Mouse (Mus musculus) intestine, embryonic 14.5 days (tissue): ENCODE data around the gene Clint1. TPM values are rescaled to one million over a fixed set of nuclear protein-coding genes. Genes with fewer than 3 reads are reported as not detected.
"Not testable (repeated sequence)": the region's sequence is repeated elsewhere in the genome, so short reads cannot be mapped to it uniquely, and the experiment has no call there.

ENCODE experiments used
- ATAC-seq: fragments of 200-750 bp; cut with Nextera tagmentation; replicated peaks from 2 replicates; pipeline ENCODE4 v1.8.0; 2017; ENCODE audit warnings: low read depth, moderate number of reproducible peaks, moderate TSS enrichment, moderate library complexity; ENCODE audit not compliant: low FRiP score, low TSS enrichment
- DNase-seq: peaks from one replicate; pipeline ENCODE4 v3.0.0-alpha.2; 2018; ENCODE audit warnings: low spot score
- H3K27ac ChIP-seq: fragments of 300-500 bp; sonication (generic); 2 replicates; pipeline ENCODE4 v1.5.1; 2014; ENCODE audit warnings: low read depth, mild to moderate bottlenecking, control low read depth
- H3K27me3 ChIP-seq: fragments of 300-500 bp; sonication (generic); replicated peaks from 2 replicates; pipeline ENCODE4 v1.6.1; 2014; ENCODE audit warnings: low read length, control low read depth; ENCODE audit not compliant: control insufficient read depth, insufficient read depth
- H3K36me3 ChIP-seq: fragments of 300-500 bp; sonication (generic); 2 replicates; pipeline ENCODE4 v1.6.1; 2014; ENCODE audit warnings: low read length, control low read depth; ENCODE audit not compliant: control insufficient read depth, insufficient read depth
- H3K4me1 ChIP-seq: fragments of 300-500 bp; sonication (generic); replicated peaks from 2 replicates; pipeline ENCODE4 v1.6.1; 2014; ENCODE audit warnings: low read length, control low read depth, mixed read lengths; ENCODE audit not compliant: control insufficient read depth, insufficient read depth
- H3K4me2 ChIP-seq: fragments of 300-500 bp; sonication (generic); 2 replicates; pipeline ENCODE4 v1.6.1; 2014; ENCODE audit warnings: low read length
- H3K4me3 ChIP-seq: fragments of 300-500 bp; sonication (generic); 2 replicates; pipeline ENCODE4 v1.5.1; 2014; ENCODE audit warnings: low read depth, low read length, control low read depth, mixed read lengths
- H3K9ac ChIP-seq: fragments of 300-500 bp; sonication (generic); 2 replicates; pipeline ENCODE4 v1.6.1; 2014; ENCODE audit warnings: mild to moderate bottlenecking, low read length
- H3K9me3 ChIP-seq: fragments of 300-500 bp; sonication (generic); 2 replicates; pipeline ENCODE4 v1.6.1; 2016; ENCODE audit warnings: low read length, control low read depth; ENCODE audit not compliant: control insufficient read depth
- WGBS: fragments of 180-500 bp; shearing (Covaris S2); extraction: QIAGEN DNeasy Blood & Tissue Kit; methylation state at CpG from one replicate; pipeline ENCODE4 v1.1.7; 2014; 5-methylcytosine and 5-hydroxymethylcytosine counted together
- polyA plus RNA-seq: library from polyadenylated mRNA; unstranded; fragments of >200 nt; fragmentation: Nextera tagmentation; extraction: Ambion mirVana; gene quantifications from 2 replicates; pipeline ENCODE4 v1.2.1, GENCODE M21; 2014

The Clint1 gene
- polyA plus RNA-seq, 1 experiment from 2014 or later: 83.1 TPM

- ATAC-seq (no peak), DNase-seq (no peak)
- no peak overlapping the region for H3K9ac ChIP-seq
- no peak overlapping the region for H3K4me3 ChIP-seq
- H3K9me3 ChIP-seq: no peaks in the 10 kb centered on the region
- H3K4me2 ChIP-seq: no peak overlapping the region
- no peaks in the 10 kb centered on the region for H3K4me1 ChIP-seq
- no peaks in the 10 kb centered on the region for H3K27me3 ChIP-seq
- H3K27ac ChIP-seq: no peak overlapping the region
- 94% methylated on average over 3 of the region's 3 CpGs for WGBS
- H3K36me3 ChIP-seq: 0 out of 2 replicates have a peak, but pooled peaks cover 10% of the 10 kb centered on the region
Measured at GRCm38 (mm10) chr11:45864409-45864808, 12.6 kb downstream of the Clint1 start.

GRCm38 (mm10) chr11:45865861-45866260, 14.0 kb downstream of the Clint1 start:
- ATAC-seq (no peak), DNase-seq (no peak)
- no peaks in the 10 kb centered on the region for H3K27me3 ChIP-seq
- no peak overlapping the region for H3K27ac ChIP-seq
- H3K4me1 ChIP-seq: no peaks in the 10 kb centered on the region
- no peak overlapping the region for H3K4me3 ChIP-seq
- no peaks in the 10 kb centered on the region for H3K9me3 ChIP-seq
- H3K9ac ChIP-seq: no peak overlapping the region
- WGBS: 87% methylated on average over 2 of the region's 2 CpGs
- no peak overlapping the region for H3K4me2 ChIP-seq
- 0 out of 2 replicates have a peak, but pooled peaks cover 4% of the 10 kb centered on the region for H3K36me3 ChIP-seq

- Histone ChIP-seq H3K27ac (no peak overlapping the region), H3K4me1 (no peaks in the 10 kb centered on the region), H3K36me3 (no peaks in the 10 kb centered on the region), H3K9me3 (no peaks in the 10 kb centered on the region), H3K9ac (no peak overlapping the region), H3K27me3 (no peaks in the 10 kb centered on the region), H3K4me3 (no peak overlapping the region), H3K4me2 (no peak overlapping the region)
- ATAC-seq (no peak), DNase-seq (no peak)
- 83% methylated on average over 4 of the region's 4 CpGs for WGBS
Measured at GRCm38 (mm10) chr11:45866534-45866933, 14.7 kb downstream of the Clint1 start.

GRCm38 (mm10) chr11:45873666-45874065, 21.8 kb downstream of the Clint1 start:
- Histone ChIP-seq H3K9me3 (no peaks in the 10 kb centered on the region), H3K27me3 (no peaks in the 10 kb centered on the region), H3K9ac (no peak overlapping the region), H3K36me3 (peaks cover 4% of the 10 kb centered on the region; the same call in 1 of the 2 replicates), H3K4me2 (no peak overlapping the region), H3K4me3 (no peak overlapping the region), H3K27ac (no peak overlapping the region), H3K4me1 (no peaks in the 10 kb centered on the region)
- DNase-seq (no peak), ATAC-seq (no peak)
- WGBS: 64% methylated on average over 1 of the region's 1 CpGs

- ATAC-seq (no peak), DNase-seq (no peak)
- Histone ChIP-seq H3K27ac (no peak overlapping the region), H3K9me3 (no peaks in the 10 kb centered on the region), H3K9ac (no peak overlapping the region), H3K4me3 (no peak overlapping the region), H3K4me2 (no peak overlapping the region), H3K4me1 (no peaks in the 10 kb centered on the region), H3K27me3 (no peaks in the 10 kb centered on the region), H3K36me3 (peaks cover 4% of the 10 kb centered on the region; the same call in 1 of the 2 replicates)
- WGBS: 95% methylated on average over 6 of the region's 6 CpGs
Measured at GRCm38 (mm10) chr11:45874251-45874650, 22.4 kb downstream of the Clint1 start.

- H3K4me1 ChIP-seq: peaks cover under 1% of the 10 kb centered on the region
- ATAC-seq: no peak
- no peak for DNase-seq
- no peak overlapping the region for H3K27ac ChIP-seq
- no peaks in the 10 kb centered on the region for H3K9me3 ChIP-seq
- H3K4me2 ChIP-seq: no peak overlapping the region
- H3K4me3 ChIP-seq: no peak overlapping the region
- 93% methylated on average over 7 of the region's 7 CpGs for WGBS
- no peak overlapping the region for H3K9ac ChIP-seq
- H3K36me3 ChIP-seq: peaks cover 4% of the 10 kb centered on the region; the same call in 1 of the 2 replicates
- no peaks in the 10 kb centered on the region for H3K27me3 ChIP-seq
Measured at GRCm38 (mm10) chr11:45875351-45875935, 23.6 kb downstream of the Clint1 start.

- DNase-seq (no peak), ATAC-seq (no peak)
- 75% methylated on average over 2 of the region's 2 CpGs for WGBS
- no peak overlapping the region for H3K4me3 ChIP-seq
- H3K4me1 ChIP-seq: peaks cover 6% of the 10 kb centered on the region
- peaks cover 4% of the 10 kb centered on the region; the same call in 1 of the 2 replicates for H3K36me3 ChIP-seq
- no peaks in the 10 kb centered on the region for H3K9me3 ChIP-seq
- no peak overlapping the region for H3K9ac ChIP-seq
- H3K4me2 ChIP-seq: no peak overlapping the region
- H3K27ac ChIP-seq: no peak overlapping the region
- no peaks in the 10 kb centered on the region for H3K27me3 ChIP-seq
Measured at GRCm38 (mm10) chr11:45876036-45876435, 24.2 kb downstream of the Clint1 start.

GRCm38 (mm10) chr11:45879366-45879765, 27.5 kb downstream of the Clint1 start:
- not testable (repeated sequence) for H3K4me2 ChIP-seq, H3K27ac ChIP-seq, ATAC-seq, H3K27me3 ChIP-seq, H3K9ac ChIP-seq, H3K4me3 ChIP-seq, H3K36me3 ChIP-seq, H3K9me3 ChIP-seq, DNase-seq
- 72% methylated on average over 4 of the region's 4 CpGs for WGBS
- H3K4me1 ChIP-seq: peaks cover 24% of the 10 kb centered on the region
